Mouse (Mus musculus) lung, embryonic 16.5 days (tissue): ENCODE measurements around the gene Tmem63a. TPM values are rescaled to one million over a fixed set of nuclear protein-coding genes. Genes with fewer than 3 reads are reported as not detected.

Source experiments
- ATAC-seq: fragments of 200-750 bp; cut with Nextera tagmentation; 2 replicates; pipeline ENCODE4 v1.8.0; 2017; ENCODE audit warnings: low read depth, mild to moderate bottlenecking, moderate library complexity
- H3K27ac ChIP-seq: fragments of 300-500 bp; sonication (generic); 2 replicates; pipeline ENCODE4 v1.5.1; 2014; ENCODE audit warnings: mild to moderate bottlenecking, control low read depth, low read length
- H3K27me3 ChIP-seq: fragments of 300-500 bp; sonication (generic); 2 replicates; pipeline ENCODE4 v1.6.1; 2014; ENCODE audit warnings: low read depth, low read length, mixed read lengths; ENCODE audit not compliant: control insufficient read depth, insufficient read depth
- H3K36me3 ChIP-seq: fragments of 300-500 bp; sonication (generic); 2 replicates; pipeline ENCODE4 v1.6.1; 2014; ENCODE audit warnings: low read length; ENCODE audit not compliant: control insufficient read depth, insufficient read depth
- H3K4me1 ChIP-seq: fragments of 300-500 bp; sonication (generic); replicated peaks from 2 replicates; pipeline ENCODE4 v1.6.1; 2014; ENCODE audit warnings: low read length, mixed read lengths; ENCODE audit not compliant: control insufficient read depth, insufficient read depth
- H3K4me2 ChIP-seq: fragments of 300-500 bp; sonication (generic); 2 replicates; pipeline ENCODE4 v1.6.1; 2014; ENCODE audit warnings: low read depth, low read length, control low read depth
- H3K4me3 ChIP-seq: fragments of 300-500 bp; sonication (generic); 2 replicates; pipeline ENCODE4 v1.5.1; 2014; ENCODE audit warnings: mild to moderate bottlenecking, low read length, control low read depth
- H3K9ac ChIP-seq: fragments of 300-500 bp; sonication (generic); 2 replicates; pipeline ENCODE4 v1.6.1; 2014; ENCODE audit warnings: low read length, control low read depth
- H3K9me3 ChIP-seq: fragments of 300-500 bp; sonication (generic); 2 replicates; pipeline ENCODE4 v1.6.1; 2016; ENCODE audit warnings: low read length; ENCODE audit not compliant: control insufficient read depth
- WGBS: fragments of 180-500 bp; shearing (Covaris S2); extraction: QIAGEN DNeasy Blood & Tissue Kit; methylation state at CpG from one replicate; pipeline ENCODE4 v1.1.7; 2014; 5-methylcytosine and 5-hydroxymethylcytosine counted together
- polyA plus RNA-seq: library from polyadenylated mRNA; unstranded; fragments of >200 nt; fragmentation: Nextera tagmentation; extraction: Ambion mirVana; gene quantifications from 2 replicates; pipeline ENCODE4 v1.2.1, GENCODE M21; 2015

Tmem63a gene
- polyA plus RNA-seq, 1 experiment from 2014 or later = 15.8 TPM

DNA sequence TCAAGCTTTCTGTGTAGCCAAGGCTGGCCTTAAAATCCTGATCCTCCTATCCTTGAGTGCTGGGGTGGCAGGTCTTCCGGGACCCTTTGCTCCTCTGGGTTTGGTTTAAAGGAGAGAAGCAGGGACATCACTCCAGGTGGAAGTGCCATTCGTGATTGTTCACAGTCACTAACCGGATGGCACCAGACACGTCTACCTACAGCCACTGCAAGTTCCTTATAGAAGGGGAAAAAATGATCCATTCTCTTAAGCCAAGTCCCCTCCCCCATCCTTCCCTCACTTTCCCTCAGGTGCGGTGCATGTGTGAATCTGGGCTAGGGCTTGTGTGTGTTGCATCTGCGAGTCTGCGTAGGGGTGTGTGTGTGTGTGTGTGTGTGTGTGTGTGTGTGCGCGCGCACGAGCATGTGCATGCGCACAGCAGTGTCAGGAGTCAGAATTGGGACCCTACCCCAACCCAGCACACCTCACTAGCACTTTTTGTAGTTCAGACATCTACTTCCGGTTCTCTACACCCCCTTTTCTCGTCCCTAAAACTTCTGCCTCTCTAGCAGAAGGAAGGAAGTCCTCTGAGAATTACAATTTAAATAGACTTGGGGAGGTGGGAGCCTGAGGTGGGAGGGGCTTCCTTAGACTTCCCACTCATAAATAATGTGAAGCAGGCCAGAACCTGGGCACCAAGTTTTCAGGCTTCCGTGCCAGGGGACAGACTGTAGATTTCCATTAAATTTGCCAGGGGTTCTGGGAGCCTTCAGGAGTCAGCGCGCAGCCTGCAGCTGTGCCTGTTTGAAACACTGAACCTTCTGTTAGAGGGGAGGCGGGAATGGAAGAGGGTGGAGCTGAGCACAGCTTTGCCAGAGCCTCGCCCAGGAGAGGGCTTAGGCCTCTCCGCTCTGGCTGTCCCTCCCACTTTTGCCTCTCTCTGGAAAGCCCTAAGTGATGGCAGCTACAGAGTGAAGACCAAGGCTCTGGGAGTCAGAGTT lies 3.1 kb downstream of the Tmem63a start:
- WGBS = 24% methylated on average over 20 of the region's 20 CpGs
- H3K9me3 ChIP-seq = no peaks in the 10 kb centered on the region
- H3K4me1 ChIP-seq = peaks cover 24% of the 10 kb centered on the region
- H3K4me2 ChIP-seq = peak overlapping the region; percentile 45
- H3K36me3 ChIP-seq = 0 out of 2 replicates have a peak, but pooled peaks cover 8% of the 10 kb centered on the region
- no peak overlapping the region for H3K4me3 ChIP-seq
- ATAC-seq = peak; percentile 80
- H3K9ac ChIP-seq = peak overlapping the region; percentile 2
- peak overlapping the region; percentile 62 for H3K27ac ChIP-seq
- no peaks in the 10 kb centered on the region for H3K27me3 ChIP-seq

DNA sequence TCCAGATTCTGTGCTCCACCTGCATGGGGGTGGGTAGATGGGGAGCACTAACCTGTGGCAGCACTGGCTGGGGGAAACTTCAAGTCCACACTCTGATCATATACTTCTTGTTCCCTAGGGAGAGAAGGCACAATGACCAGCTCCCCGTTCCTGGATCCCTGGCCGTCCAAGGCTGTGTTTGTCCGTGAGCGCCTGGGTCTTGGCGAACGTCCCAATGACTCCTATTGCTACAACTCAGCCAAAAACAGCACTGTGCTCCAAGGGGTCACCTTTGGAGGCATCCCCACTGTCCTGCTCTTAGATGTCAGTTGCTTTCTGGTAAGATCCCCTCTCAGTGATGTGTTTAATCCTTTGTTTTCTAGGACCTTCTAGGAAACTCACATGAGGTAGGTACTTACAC lies 4.3 kb downstream of the Tmem63a start:
- Histone ChIP-seq H3K9ac (peak overlapping the region; percentile 6; the same call in 1 of the 2 replicates), H3K27ac (no peak overlapping the region), H3K9me3 (no peaks in the 10 kb centered on the region), H3K4me1 (peaks cover 21% of the 10 kb centered on the region), H3K27me3 (no peaks in the 10 kb centered on the region), H3K4me2 (no peak overlapping the region), H3K4me3 (no peak overlapping the region), H3K36me3 (0 out of 2 replicates have a peak, but pooled peaks cover 8% of the 10 kb centered on the region)
- 74% methylated on average over 6 of the region's 6 CpGs for WGBS
- ATAC-seq = no peak

DNA sequence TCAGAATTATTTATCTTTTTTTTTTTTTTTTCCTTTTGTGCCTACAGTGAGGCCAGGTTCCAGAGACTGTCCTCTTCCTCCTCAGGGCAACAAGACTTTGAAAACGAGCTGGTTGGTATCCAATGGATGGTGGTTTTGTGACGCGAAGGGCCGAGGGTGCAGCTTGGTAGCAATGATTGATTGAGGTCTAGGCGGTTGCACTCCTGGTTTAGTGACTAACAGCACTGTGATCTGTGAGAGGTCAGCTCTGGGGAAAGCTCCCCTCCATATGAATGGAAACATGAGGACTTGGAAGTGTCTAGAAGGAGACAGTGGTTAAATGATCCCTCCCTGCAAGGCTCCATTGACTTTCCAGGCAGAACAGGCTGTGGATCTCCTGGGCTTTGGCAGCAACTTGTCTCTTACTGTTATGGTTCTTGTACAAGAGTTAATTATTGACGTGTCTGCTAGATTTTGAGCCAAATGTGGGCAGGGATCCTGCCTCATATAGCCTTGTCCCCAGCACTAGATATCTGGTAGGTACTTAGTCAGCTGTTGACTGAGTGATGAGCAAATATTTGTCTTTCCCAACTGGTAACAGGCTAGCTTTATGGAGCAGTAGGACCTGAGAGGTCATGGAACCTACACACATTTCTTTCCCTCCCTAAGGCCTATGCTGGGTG lies 10.1 kb downstream of the Tmem63a start:
- peaks cover 6% of the 10 kb centered on the region; the same call in 1 of the 2 replicates for H3K36me3 ChIP-seq
- peak overlapping the region; percentile 24; the same call in 1 of the 2 replicates for H3K27ac ChIP-seq
- 40% methylated on average over 6 of the region's 6 CpGs for WGBS
- no peak overlapping the region for H3K4me3 ChIP-seq
- no peaks in the 10 kb centered on the region for H3K27me3 ChIP-seq
- no peak overlapping the region for H3K4me2 ChIP-seq
- peaks cover 5% of the 10 kb centered on the region; the same call in 1 of the 2 replicates for H3K4me1 ChIP-seq
- peak; percentile 83 for ATAC-seq
- H3K9ac ChIP-seq = no peak overlapping the region
- no peaks in the 10 kb centered on the region for H3K9me3 ChIP-seq

DNA sequence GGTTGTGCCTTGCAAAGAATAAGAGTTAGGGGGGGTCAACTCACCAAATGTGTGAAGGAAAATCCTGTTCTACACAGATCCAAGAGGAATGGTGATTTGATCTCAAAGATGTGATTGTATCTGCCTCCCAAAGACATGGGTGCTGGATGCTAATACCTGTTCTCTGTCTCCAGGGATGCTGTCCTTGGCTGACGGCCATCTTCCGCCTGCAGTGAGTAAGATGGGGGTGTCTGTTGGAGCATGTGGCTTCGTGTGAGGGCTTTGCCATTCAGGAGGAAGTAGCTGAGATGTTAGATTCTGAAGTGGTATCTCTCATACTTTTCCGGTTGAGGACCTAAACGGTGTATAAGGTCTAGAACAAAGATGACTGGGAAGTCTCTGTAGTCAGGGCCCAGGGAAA lies 10.7 kb downstream of the Tmem63a start:
- ATAC-seq = no peak
- H3K36me3 ChIP-seq = peaks cover 6% of the 10 kb centered on the region; the same call in 1 of the 2 replicates
- WGBS = 51% methylated on average over 5 of the region's 5 CpGs

DNA sequence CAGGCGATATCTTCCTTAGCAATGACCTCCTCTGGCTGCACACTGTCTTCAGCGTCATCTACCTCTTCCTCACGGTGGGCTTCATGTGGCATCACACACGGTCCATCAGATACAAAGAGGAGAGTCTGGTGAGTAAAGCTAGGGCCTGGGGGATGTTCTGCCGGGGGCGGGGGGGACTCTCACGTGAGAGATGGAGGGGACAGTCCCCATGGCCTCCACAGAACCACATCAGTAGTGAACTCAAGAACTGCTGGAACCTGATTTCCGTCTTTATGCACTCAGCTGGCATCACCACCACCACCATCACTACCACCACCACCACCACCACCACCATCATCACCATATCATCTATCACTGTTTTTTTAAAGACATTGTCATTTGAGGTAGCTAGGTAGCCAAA lies 14.3 kb downstream of the Tmem63a start:
- no peaks in the 10 kb centered on the region for H3K9me3 ChIP-seq
- 90% methylated on average over 8 of the region's 8 CpGs for WGBS
- ATAC-seq = no peak
- no peak overlapping the region for H3K4me2 ChIP-seq
- no peak overlapping the region for H3K9ac ChIP-seq
- H3K27me3 ChIP-seq = no peaks in the 10 kb centered on the region
- no peaks in the 10 kb centered on the region; the same call in 1 of the 2 replicates for H3K36me3 ChIP-seq
- H3K4me1 ChIP-seq = peaks cover 5% of the 10 kb centered on the region; the same call in 1 of the 2 replicates
- H3K27ac ChIP-seq = no peak overlapping the region
- H3K4me3 ChIP-seq = no peak overlapping the region

More for the DNA sequence above, 10.7 kb downstream of the Tmem63a start:
- Histone ChIP-seq H3K4me2 (no peak overlapping the region), H3K9me3 (no peaks in the 10 kb centered on the region), H3K27me3 (no peaks in the 10 kb centered on the region), H3K27ac (peak overlapping the region; percentile 3; the same call in 1 of the 2 replicates), H3K9ac (no peak overlapping the region), H3K4me3 (no peak overlapping the region), H3K4me1 (peaks cover 5% of the 10 kb centered on the region; the same call in 1 of the 2 replicates)

DNA sequence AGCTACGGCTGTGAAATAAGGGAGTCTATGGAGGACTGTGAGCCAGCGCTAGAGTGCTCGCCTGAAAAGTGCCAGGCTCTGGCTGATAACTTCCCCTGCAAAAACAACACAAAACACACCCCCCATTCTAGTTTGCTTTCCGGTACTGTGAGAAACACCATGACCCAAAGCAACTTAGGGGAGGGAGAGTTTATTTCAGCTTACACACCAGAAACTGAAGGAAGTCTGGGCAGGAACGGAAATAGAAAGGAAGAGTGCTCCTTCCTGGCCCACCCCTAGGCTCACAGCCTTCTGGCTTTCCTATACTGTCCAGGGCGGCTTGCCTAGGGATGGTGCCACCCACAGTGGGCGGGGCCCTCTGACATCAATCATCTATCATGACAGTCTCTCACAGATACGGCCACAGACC lies 14.8 kb downstream of the Tmem63a start:
- no peaks in the 10 kb centered on the region for H3K27me3 ChIP-seq
- peak; percentile 70 for ATAC-seq
- 73% methylated on average over 8 of the region's 8 CpGs for WGBS

DNA sequence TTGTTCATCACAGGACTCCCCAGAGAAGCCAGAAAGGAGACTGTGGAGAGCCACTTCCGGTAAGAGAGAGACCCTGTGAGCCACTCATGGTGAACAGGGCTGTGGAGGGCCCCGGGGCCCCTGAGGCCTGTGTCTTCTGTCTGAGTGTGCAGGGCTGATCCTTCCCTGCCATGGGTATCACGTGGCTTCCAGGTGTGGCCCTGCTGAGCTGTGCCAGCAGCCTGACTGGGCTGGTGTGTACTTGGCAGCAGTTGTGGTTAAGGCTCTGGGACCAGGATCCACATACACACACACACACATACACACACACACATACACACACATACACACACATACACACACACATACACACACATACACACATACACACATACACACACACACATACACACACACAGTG lies 15.8 kb downstream of the Tmem63a start:
- no peaks in the 10 kb centered on the region for H3K27me3 ChIP-seq
- H3K4me3 ChIP-seq = no peak overlapping the region
- H3K4me2 ChIP-seq = no peak overlapping the region
- no peak for ATAC-seq
- H3K9me3 ChIP-seq = no peaks in the 10 kb centered on the region
- WGBS = 77% methylated on average over 3 of the region's 3 CpGs
- no peak overlapping the region for H3K27ac ChIP-seq
- peaks cover 1% of the 10 kb centered on the region; the same call in 1 of the 2 replicates for H3K4me1 ChIP-seq
- H3K9ac ChIP-seq = no peak overlapping the region
- peaks cover 8% of the 10 kb centered on the region for H3K36me3 ChIP-seq

More for the DNA sequence above, 14.8 kb downstream of the Tmem63a start:
- H3K36me3 ChIP-seq = peaks cover 2% of the 10 kb centered on the region; the same call in 1 of the 2 replicates
- H3K27ac ChIP-seq = no peak overlapping the region
- H3K4me2 ChIP-seq = no peak overlapping the region
- no peak overlapping the region for H3K9ac ChIP-seq
- H3K4me3 ChIP-seq = no peak overlapping the region
- no peaks in the 10 kb centered on the region for H3K9me3 ChIP-seq
- peaks cover 5% of the 10 kb centered on the region; the same call in 1 of the 2 replicates for H3K4me1 ChIP-seq

DNA sequence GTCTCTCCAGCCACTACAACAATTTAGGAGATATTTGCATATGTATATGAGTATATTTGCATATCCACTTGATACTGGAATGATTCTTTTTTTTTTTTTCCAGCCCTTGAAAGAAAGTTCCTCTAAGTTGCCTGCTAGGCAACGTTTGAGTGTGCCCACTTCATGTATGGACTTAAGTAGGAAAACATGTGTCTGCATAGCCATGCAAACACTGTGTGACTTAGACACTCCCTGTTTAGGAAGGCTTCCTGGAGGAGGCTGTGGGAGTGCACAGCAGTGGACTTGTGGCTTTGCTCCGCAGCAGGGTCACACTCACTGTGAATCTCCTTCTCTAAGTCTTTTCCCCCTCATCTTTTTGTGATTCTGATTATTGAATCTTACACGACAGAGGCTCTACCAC lies 16.7 kb downstream of the Tmem63a start:
- H3K36me3 ChIP-seq = peaks cover 11% of the 10 kb centered on the region
- no peak overlapping the region for H3K27ac ChIP-seq
- no peaks in the 10 kb centered on the region for H3K4me1 ChIP-seq
- no peak overlapping the region for H3K4me3 ChIP-seq
- H3K4me2 ChIP-seq = no peak overlapping the region
- no peak overlapping the region for H3K9ac ChIP-seq
- ATAC-seq = no peak
- 54% methylated on average over 3 of the region's 3 CpGs for WGBS
- H3K27me3 ChIP-seq = no peaks in the 10 kb centered on the region
- H3K9me3 ChIP-seq = no peaks in the 10 kb centered on the region

DNA sequence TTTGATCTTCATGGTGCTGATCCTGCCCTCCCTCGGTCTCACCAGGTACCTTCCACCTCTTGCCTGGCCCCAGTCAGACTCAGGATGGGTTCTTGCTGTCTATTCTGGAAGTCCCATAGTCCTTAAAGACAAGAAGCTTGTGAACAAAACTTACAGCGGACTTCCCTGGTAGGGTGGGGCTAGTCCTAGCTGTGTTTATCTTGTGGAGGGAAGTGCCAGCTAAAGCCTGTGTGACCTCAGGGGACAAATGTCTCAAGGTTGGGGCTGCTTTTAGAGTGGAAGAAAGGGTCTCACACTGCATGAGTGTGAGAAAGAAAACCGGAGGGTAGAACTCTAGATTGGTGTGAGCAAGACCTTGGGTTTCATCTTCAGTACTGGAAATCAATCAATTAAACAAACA lies 23.6 kb downstream of the Tmem63a start:
- Histone ChIP-seq H3K4me1 (no peaks in the 10 kb centered on the region; the same call in 1 of the 2 replicates), H3K36me3 (peaks cover 24% of the 10 kb centered on the region), H3K4me2 (no peak overlapping the region), H3K27ac (no peak overlapping the region), H3K9me3 (no peaks in the 10 kb centered on the region), H3K27me3 (no peaks in the 10 kb centered on the region), H3K9ac (no peak overlapping the region), H3K4me3 (no peak overlapping the region)
- no peak for ATAC-seq
- WGBS = 71% methylated on average over 3 of the region's 3 CpGs
